Mouse (Mus musculus) liver, adult 2 months (tissue): ENCODE results near the gene Mcat. TPM values are rescaled to one million over a fixed set of nuclear protein-coding genes. Genes with fewer than 3 reads are reported as not detected.
A peak's percentile ranks its signal among the peaks of the same experiment; 100 is the strongest.

Source experiments
- DNase-seq: peaks from one replicate; pipeline ENCODE4 v3.0.0-alpha.2; 2011; ENCODE audit warnings: low read depth, low spot score; ENCODE audit errors: extremely low read depth
- H3K27ac ChIP-seq: fragments of 200-500 bp; replicated peaks from 2 replicates; pipeline ENCODE4 v1.5.1; 2012; ENCODE audit warnings: low read depth, mild to moderate bottlenecking, control low read depth, inconsistent platforms, low read length; ENCODE audit not compliant: insufficient read depth
- H3K27me3 ChIP-seq: fragments of 200-500 bp; 2 replicates; pipeline ENCODE4 v1.6.1; 2012; ENCODE audit warnings: mild to moderate bottlenecking, moderate library complexity, low read length, inconsistent platforms; ENCODE audit not compliant: control insufficient read depth, insufficient read depth
- H3K36me3 ChIP-seq: fragments of 200-500 bp; 2 replicates; pipeline ENCODE4 v1.6.1; 2012; ENCODE audit warnings: low read length, inconsistent platforms; ENCODE audit not compliant: control insufficient read depth, insufficient read depth
- H3K4me1 ChIP-seq: fragments of 200-500 bp; 2 replicates; pipeline ENCODE4 v1.6.1; 2011; ENCODE audit warnings: low read length; ENCODE audit not compliant: control insufficient read depth, insufficient read depth
- H3K4me3 ChIP-seq: fragments of 200-500 bp; 2 replicates; pipeline ENCODE4 v1.5.1; 2011; ENCODE audit warnings: low read depth, mild to moderate bottlenecking, control low read depth, low read length, moderate library complexity; ENCODE audit not compliant: insufficient read depth
- H3K79me2 ChIP-seq: fragments of 200-500 bp; 2 replicates; pipeline ENCODE4 v1.6.1; 2012; ENCODE audit warnings: inconsistent platforms, mild to moderate bottlenecking, low read length, moderate library complexity; ENCODE audit not compliant: control insufficient read depth, insufficient read depth
- H3K9ac ChIP-seq: fragments of 200-500 bp; 2 replicates; pipeline ENCODE4 v1.6.1; 2012; ENCODE audit warnings: low read depth, mild to moderate bottlenecking, control low read depth, inconsistent platforms, low read length
- CTCF ChIP-seq: fragments of 200-500 bp; IDR thresholded peaks from 2 replicates; pipeline ENCODE4 v1.5.1; 2011; ENCODE audit warnings: low read depth, low read length, control low read depth
- POLR2A ChIP-seq: fragments of 200-500 bp; IDR thresholded peaks from 2 replicates; pipeline ENCODE4 v1.6.1; 2011; ENCODE audit warnings: low read length, control low read depth; ENCODE audit not compliant: insufficient read depth; ENCODE audit errors: extremely low read depth
- WGBS: fragments of 180-500 bp; shearing (Covaris S2); methylation state at CpG from one replicate; pipeline ENCODE4 v1.1.7; 2018; 5-methylcytosine and 5-hydroxymethylcytosine counted together
- polyA plus RNA-seq: library from polyadenylated mRNA; depleted of rRNA; stranded (reverse); fragments of >200 nt; gene quantifications from 2 replicates; pipeline ENCODE4 v1.2.3, GENCODE M21; 2012
- total RNA-seq: library from RNA; depleted of rRNA; stranded (reverse); fragments of >200 nt; gene quantifications from 2 replicates; pipeline ENCODE4 v1.2.3, GENCODE M21; 2014

Mcat gene
- total and polyA plus RNA-seq, 2 experiments = 25.9 to 29.3 TPM

DNA sequence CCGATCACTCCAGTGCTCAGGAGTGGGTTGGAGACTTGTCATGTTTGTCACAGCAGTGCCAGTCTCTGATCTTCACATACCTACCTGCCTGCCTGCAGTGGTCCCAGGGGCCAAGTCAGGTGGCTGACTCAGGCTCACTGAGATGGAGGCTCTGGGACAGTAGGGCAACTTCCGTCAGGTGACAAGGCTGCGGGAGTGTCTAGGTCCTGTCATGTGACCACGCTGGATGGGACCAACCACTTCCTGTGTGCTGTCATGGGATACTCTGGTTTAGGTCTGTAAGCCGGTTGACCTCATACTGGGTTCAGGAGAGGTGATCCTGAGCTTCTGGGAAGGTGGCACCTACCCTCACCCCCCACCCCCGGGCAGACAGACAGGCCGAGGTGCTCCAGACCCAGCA is 17.6 kb downstream of the Mcat start:
- H3K4me3 ChIP-seq = no peak overlapping the region
- no peaks in the 10 kb centered on the region for H3K4me1 ChIP-seq
- H3K36me3 ChIP-seq = peaks cover 9% of the 10 kb centered on the region; the same call in 1 of the 2 replicates
- no peak for TF ChIP-seq CTCF
- TF ChIP-seq POLR2A = no peak
- DNase-seq = no peak
- no peaks in the 10 kb centered on the region for H3K79me2 ChIP-seq
- H3K9ac ChIP-seq = no peak overlapping the region
- 87% methylated on average over 7 of the region's 7 CpGs for WGBS
- no peaks in the 10 kb centered on the region for H3K27me3 ChIP-seq
- no peak overlapping the region for H3K27ac ChIP-seq

DNA sequence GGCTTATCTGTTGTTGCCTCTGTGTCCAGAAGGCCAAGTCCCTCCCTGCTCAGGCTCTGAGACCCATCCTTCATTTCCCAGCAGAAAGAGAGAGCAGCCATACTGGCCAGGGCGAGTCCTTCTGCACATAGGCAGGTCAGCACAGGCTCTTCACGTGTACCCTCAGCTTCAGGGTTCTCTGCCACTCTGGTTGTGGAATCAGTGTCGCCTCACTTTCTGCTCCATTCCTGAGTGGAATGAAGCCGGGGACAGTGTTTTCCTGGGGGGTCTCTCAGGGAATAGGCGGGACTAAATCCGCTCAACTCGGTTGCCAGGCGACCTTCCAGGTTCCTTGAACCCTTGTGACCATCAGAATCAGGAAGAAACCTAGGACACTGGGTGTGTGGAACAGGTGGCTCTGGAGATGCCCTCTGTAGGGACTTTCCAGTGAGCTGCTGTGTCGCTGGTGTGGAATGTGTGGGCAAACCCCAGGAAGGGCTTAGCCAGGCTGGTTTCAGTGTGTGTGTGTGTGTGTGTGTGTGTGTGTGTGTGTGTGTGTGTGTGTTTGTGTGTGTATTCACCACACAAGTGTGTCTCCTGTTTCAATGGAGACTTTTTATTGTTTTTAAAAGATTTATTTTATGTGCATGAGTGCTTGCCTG is 21.8 kb downstream of the Mcat start:
- no peaks in the 10 kb centered on the region for H3K27me3 ChIP-seq
- TF ChIP-seq POLR2A (no peak), CTCF (no peak)
- 79% methylated on average over 9 of the region's 9 CpGs for WGBS
- H3K4me1 ChIP-seq = no peaks in the 10 kb centered on the region
- H3K27ac ChIP-seq = no peak overlapping the region
- no peak for DNase-seq
- no peak overlapping the region for H3K4me3 ChIP-seq
- peaks cover 4% of the 10 kb centered on the region; the same call in 1 of the 2 replicates for H3K36me3 ChIP-seq
- H3K9ac ChIP-seq = no peak overlapping the region
- peaks cover 2% of the 10 kb centered on the region; the same call in 1 of the 2 replicates for H3K79me2 ChIP-seq

- no peak overlapping the region for H3K4me3 ChIP-seq
- no peak overlapping the region for H3K9ac ChIP-seq
- DNase-seq = no peak
- H3K4me1 ChIP-seq = peaks cover 1% of the 10 kb centered on the region
- H3K36me3 ChIP-seq = peaks cover 2% of the 10 kb centered on the region; the same call in 1 of the 2 replicates
- no peak overlapping the region; the same call in 1 of the 2 replicates for H3K27ac ChIP-seq
- WGBS = 48% methylated on average over 4 of the region's 4 CpGs
- peaks cover 10% of the 10 kb centered on the region; the same call in 1 of the 2 replicates for H3K79me2 ChIP-seq
- TF ChIP-seq CTCF = no peak
- no peak for TF ChIP-seq POLR2A
- no peaks in the 10 kb centered on the region for H3K27me3 ChIP-seq
Observed at GRCm38 (mm10) chr15:83539905-83540304, 23.7 kb downstream of the Mcat start.

DNA sequence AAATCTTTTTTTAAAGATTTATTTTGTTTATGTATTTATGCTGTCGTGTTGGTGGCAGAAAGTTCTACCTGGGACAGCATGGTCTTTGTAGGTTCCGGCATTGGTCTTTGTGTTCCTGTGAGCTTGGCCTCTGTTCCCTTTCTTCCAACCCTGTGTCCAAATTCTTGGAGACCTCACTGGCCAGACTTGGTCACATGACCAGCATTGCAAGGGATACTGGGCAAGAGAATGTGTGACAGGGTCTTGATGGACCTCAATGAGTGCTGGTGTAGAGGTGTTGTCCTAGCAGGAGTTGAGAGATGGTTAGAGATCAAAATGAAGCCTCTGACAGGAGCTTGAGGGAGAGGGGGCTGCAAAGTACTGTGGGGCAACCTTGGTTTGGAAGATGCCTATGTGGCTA is 24.7 kb downstream of the Mcat start:
- no peak for TF ChIP-seq CTCF
- no peak for TF ChIP-seq POLR2A
- peaks cover 2% of the 10 kb centered on the region; the same call in 1 of the 2 replicates for H3K36me3 ChIP-seq
- no peaks in the 10 kb centered on the region for H3K27me3 ChIP-seq
- H3K4me1 ChIP-seq = peaks cover 4% of the 10 kb centered on the region
- H3K27ac ChIP-seq = no peak overlapping the region
- H3K9ac ChIP-seq = no peak overlapping the region
- WGBS = 93% methylated on average over 2 of the region's 2 CpGs
- H3K79me2 ChIP-seq = peaks cover 13% of the 10 kb centered on the region; the same call in 1 of the 2 replicates
- no peak overlapping the region for H3K4me3 ChIP-seq
- DNase-seq = no peak

DNA sequence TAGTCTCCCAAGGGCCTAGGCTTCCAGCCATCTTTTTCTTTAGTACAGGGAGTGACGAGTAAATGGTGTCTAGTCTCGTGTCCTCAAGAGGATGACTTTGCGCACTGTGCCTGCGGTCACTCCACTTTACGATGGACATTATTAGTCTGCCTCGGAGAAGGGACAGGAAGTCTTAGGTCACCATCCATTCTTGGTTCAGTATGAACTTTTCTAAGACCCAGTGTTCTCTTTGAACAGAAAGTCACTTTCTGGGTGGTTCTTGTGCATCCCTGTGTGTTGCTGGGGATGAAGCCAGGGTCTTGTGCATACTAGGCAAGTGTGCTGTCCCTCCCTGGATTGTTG is 27.7 kb downstream of the Mcat start:
- no peak overlapping the region for H3K9ac ChIP-seq
- 77% methylated on average over 6 of the region's 6 CpGs for WGBS

More for the DNA sequence above, 27.7 kb downstream of the Mcat start:
- TF ChIP-seq POLR2A = no peak
- no peak for TF ChIP-seq CTCF
- DNase-seq = peak; percentile 37
- Histone ChIP-seq H3K4me3 (no peak overlapping the region), H3K27ac (peak overlapping the region; percentile 43; the same call in 1 of the 2 replicates), H3K4me1 (peaks cover 17% of the 10 kb centered on the region), H3K79me2 (peaks cover 21% of the 10 kb centered on the region; the same call in 1 of the 2 replicates), H3K36me3 (no peaks in the 10 kb centered on the region; the same call in 1 of the 2 replicates), H3K27me3 (no peaks in the 10 kb centered on the region)
